Mouse (Mus musculus) limb, embryonic 11.5 days (tissue): Measurements from ENCODE around the gene Enox1. TPM values are rescaled to one million over a fixed set of nuclear protein-coding genes. Genes with fewer than 3 reads are reported as not detected.
A peak's percentile ranks its signal among the peaks of the same experiment; 100 is the strongest.

Experiments
- ATAC-seq: fragments of 200-750 bp; cut with Nextera tagmentation; 2 replicates; pipeline ENCODE4 v1.8.0; 2017; ENCODE audit warnings: low read depth; ENCODE audit not compliant: insufficient number of reproducible peaks, low FRiP score, low TSS enrichment
- DNase-seq: peaks from one replicate; pipeline ENCODE4 v3.0.0-alpha.2; 2015; ENCODE audit warnings: low spot score
- H3K27ac ChIP-seq: fragments of 300-500 bp; sonication (generic); replicated peaks from 2 replicates; pipeline ENCODE4 v1.5.1; 2014; ENCODE audit warnings: low read depth, mild to moderate bottlenecking, low read length
- H3K27me3 ChIP-seq: fragments of 300-500 bp; sonication (generic); 2 replicates; pipeline ENCODE4 v1.6.1; 2014; ENCODE audit warnings: mild to moderate bottlenecking, low read length, mixed read lengths; ENCODE audit not compliant: control insufficient read depth, insufficient read depth
- H3K36me3 ChIP-seq: fragments of 300-500 bp; sonication (generic); 2 replicates; pipeline ENCODE4 v1.6.1; 2014; ENCODE audit warnings: mild to moderate bottlenecking, low read length, moderate library complexity, mixed read lengths; ENCODE audit not compliant: control insufficient read depth, insufficient read depth
- H3K4me1 ChIP-seq: fragments of 300-500 bp; sonication (generic); 2 replicates; pipeline ENCODE4 v1.6.1; 2014; ENCODE audit warnings: low read length, mixed read lengths; ENCODE audit not compliant: control insufficient read depth, insufficient read depth
- H3K4me2 ChIP-seq: fragments of 300-500 bp; sonication (generic); 2 replicates; pipeline ENCODE4 v1.6.1; 2014; ENCODE audit warnings: low read depth, mild to moderate bottlenecking, moderate library complexity; ENCODE audit not compliant: severe bottlenecking
- H3K4me3 ChIP-seq: fragments of 300-500 bp; sonication (generic); 2 replicates; pipeline ENCODE4 v1.5.1; 2014; ENCODE audit warnings: low read depth, low read length
- H3K9ac ChIP-seq: fragments of 300-500 bp; sonication (generic); 2 replicates; pipeline ENCODE4 v1.6.1; 2014; ENCODE audit warnings: mild to moderate bottlenecking, low read length
- H3K9me3 ChIP-seq: fragments of 300-500 bp; sonication (generic); 2 replicates; pipeline ENCODE4 v1.6.1; 2016; ENCODE audit warnings: low read length; ENCODE audit not compliant: control insufficient read depth
- WGBS: fragments of 180-500 bp; shearing (Covaris S2); extraction: QIAGEN DNeasy Blood & Tissue Kit; methylation state at CpG from one replicate; pipeline ENCODE4 v1.1.7; 2014; 5-methylcytosine and 5-hydroxymethylcytosine counted together
- polyA plus RNA-seq: library from polyadenylated mRNA; unstranded; fragments of >200 nt; fragmentation: Nextera tagmentation; extraction: Ambion mirVana; gene quantifications from 2 replicates; pipeline ENCODE4 v1.2.1, GENCODE M21; 2014

Enox1 gene
- polyA plus RNA-seq, 1 experiment from 2014 or later: 5.6 TPM

DNA sequence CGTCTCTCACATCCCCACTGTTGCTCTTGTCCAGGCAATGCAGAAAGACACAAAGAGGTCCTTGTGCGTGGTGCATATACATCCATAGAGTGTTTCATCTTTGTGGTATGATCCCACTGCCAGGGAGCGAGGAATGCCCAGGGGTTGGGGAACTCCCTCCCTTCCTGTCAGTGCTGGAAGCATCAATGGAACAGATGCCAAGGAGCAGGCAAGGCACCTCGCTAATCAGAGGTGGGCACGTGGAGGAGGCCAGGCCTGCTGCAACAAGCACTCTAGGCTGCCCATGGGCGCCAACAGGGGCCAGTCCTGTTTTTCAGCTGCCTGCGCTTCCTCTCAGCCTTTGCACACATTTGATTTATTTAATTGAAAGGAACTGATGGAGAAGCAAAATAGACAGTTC is 56.6 kb downstream of the Enox1 start:
- H3K36me3 ChIP-seq: no peaks in the 10 kb centered on the region
- ATAC-seq: no peak

DNA sequence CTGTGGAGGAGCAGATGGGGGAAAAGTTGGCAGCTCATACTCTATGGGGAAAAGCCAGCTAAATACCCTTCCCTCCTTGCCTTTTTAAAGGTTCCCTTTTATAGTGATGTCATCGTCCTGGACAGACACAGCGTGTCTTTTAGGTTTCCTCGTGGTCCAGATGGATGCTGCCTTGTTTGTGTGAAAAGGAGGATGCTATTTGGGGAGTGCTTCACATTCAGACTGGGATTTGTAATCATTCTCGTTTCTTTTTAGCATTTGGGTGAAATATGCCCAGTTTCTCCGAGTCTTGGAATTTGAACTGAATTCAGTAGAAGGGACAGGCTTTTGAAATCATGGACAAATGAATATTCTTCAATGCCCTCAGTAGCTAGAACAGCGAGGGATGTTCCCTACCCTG is 58.3 kb downstream of the Enox1 start:
- DNase-seq (no peak), ATAC-seq (no peak)
- Histone ChIP-seq H3K4me1 (no peaks in the 10 kb centered on the region), H3K27me3 (no peaks in the 10 kb centered on the region), H3K36me3 (no peaks in the 10 kb centered on the region), H3K4me3 (no peak overlapping the region), H3K4me2 (no peak overlapping the region), H3K9me3 (no peaks in the 10 kb centered on the region), H3K9ac (no peak overlapping the region), H3K27ac (no peak overlapping the region)
- 89% methylated on average over 6 of the region's 6 CpGs for WGBS

More for the DNA sequence above, 56.6 kb downstream of the Enox1 start:
- H3K27ac ChIP-seq: no peak overlapping the region
- H3K9ac ChIP-seq: no peak overlapping the region
- no peak overlapping the region for H3K4me3 ChIP-seq
- H3K27me3 ChIP-seq: no peaks in the 10 kb centered on the region
- H3K4me2 ChIP-seq: no peak overlapping the region
- no peaks in the 10 kb centered on the region for H3K4me1 ChIP-seq
- no peaks in the 10 kb centered on the region for H3K9me3 ChIP-seq
- no peak for DNase-seq
- WGBS: 71% methylated on average over 7 of the region's 7 CpGs

DNA sequence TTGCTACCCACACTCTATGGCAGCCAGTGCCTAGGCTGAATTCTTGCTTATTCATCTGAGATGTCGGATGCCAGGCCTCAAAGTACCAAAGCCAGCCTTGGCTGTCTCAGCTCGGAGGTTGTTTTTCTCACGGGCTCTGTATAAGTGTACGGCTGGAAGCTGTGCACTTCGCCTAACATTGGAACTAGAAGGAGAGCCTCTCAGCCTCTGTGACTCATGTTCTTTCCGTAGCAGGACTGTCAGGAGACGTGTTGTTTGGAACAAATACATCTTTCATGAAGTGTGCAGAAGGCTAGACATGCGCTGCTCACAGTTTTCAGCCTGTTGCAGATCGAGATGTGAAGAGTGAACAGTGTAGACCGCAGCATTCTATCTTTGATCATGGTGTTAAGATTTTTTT is 68.8 kb downstream of the Enox1 start:
- Histone ChIP-seq H3K9ac (no peak overlapping the region), H3K36me3 (no peaks in the 10 kb centered on the region), H3K27ac (no peak overlapping the region), H3K4me1 (no peaks in the 10 kb centered on the region), H3K4me3 (no peak overlapping the region), H3K4me2 (no peak overlapping the region), H3K9me3 (no peaks in the 10 kb centered on the region), H3K27me3 (no peaks in the 10 kb centered on the region)
- DNase-seq (no peak), ATAC-seq (no peak)
- WGBS: 89% methylated on average over 10 of the region's 10 CpGs

DNA sequence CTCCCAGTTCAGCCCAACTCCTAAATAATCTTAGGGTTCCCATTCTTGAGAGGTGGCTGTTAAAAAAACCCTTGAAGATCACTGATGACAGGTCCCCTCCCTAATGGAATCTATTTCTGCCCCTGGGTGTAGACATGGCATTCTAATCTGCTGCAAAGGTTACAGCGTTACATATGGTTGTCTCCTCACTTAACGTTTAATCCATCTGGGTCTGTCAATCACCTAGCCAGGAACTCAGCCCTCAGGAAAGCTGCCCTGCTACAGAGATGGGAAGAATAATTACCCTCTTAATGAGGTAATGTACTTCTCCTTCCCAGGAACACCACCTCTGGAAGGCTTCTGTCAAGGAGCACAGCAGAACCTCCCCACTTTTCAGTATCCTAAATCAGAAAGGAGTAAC is 82.2 kb downstream of the Enox1 start:
- Histone ChIP-seq H3K9ac (no peak overlapping the region), H3K27ac (no peak overlapping the region), H3K36me3 (no peaks in the 10 kb centered on the region), H3K4me3 (no peak overlapping the region), H3K4me2 (no peak overlapping the region), H3K4me1 (no peaks in the 10 kb centered on the region), H3K27me3 (no peaks in the 10 kb centered on the region), H3K9me3 (no peaks in the 10 kb centered on the region)
- no peak for DNase-seq
- 64% methylated on average over 2 of the region's 2 CpGs for WGBS
- ATAC-seq: no peak

DNA sequence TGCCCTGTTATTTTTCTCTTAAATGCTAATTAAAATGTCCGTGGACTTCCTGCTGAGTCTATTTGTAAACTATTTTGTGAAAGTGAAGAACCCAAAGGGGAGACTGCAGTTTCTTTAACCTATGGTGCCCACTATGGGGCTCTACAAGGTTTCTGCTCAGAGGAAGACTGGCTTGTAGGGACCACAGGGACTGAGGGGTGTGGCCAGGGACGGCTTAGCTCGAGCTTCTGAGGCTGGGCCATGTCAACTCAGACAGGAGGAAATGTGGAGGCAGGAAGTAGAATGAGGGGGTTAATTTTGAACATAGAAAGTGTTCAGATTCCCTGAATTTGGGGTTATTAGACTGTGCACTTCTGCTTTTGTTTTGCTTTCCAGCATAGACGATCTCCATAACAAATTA is 82.8 kb downstream of the Enox1 start:
- Histone ChIP-seq H3K27me3 (no peaks in the 10 kb centered on the region), H3K9ac (no peak overlapping the region), H3K4me1 (no peaks in the 10 kb centered on the region), H3K4me3 (no peak overlapping the region), H3K36me3 (no peaks in the 10 kb centered on the region), H3K4me2 (no peak overlapping the region), H3K27ac (no peak overlapping the region), H3K9me3 (no peaks in the 10 kb centered on the region)
- WGBS: 41% methylated on average over 4 of the region's 4 CpGs
- DNase-seq: no peak
- ATAC-seq: no peak

DNA sequence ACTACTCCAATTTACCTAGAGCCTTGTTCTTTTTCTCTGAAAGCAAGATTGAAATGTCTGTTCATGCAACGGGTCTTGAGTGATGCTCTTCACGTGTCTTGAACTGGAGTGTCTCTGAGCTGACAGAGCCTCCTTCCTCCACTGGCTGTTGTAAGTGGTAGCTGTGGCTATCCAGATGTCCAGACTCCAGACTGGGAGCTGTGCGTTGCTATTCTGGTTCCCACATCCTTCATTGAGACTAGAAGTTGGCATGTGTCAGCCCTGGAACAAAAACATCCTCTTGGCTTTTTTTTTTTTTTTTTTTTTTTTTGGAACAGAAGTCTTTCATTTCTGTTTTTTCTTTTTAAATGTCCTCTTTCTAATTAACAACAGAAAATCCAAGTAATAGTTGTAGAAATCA is 90.4 kb downstream of the Enox1 start:
- 90% methylated on average over 3 of the region's 3 CpGs for WGBS
- no peaks in the 10 kb centered on the region for H3K36me3 ChIP-seq
- no peak for DNase-seq
- peaks cover 3% of the 10 kb centered on the region; the same call in 1 of the 2 replicates for H3K9me3 ChIP-seq
- H3K4me2 ChIP-seq: no peak overlapping the region
- no peaks in the 10 kb centered on the region for H3K27me3 ChIP-seq
- H3K4me1 ChIP-seq: no peaks in the 10 kb centered on the region; the same call in 1 of the 2 replicates
- H3K9ac ChIP-seq: no peak overlapping the region
- no peak overlapping the region for H3K27ac ChIP-seq
- ATAC-seq: no peak
- no peak overlapping the region for H3K4me3 ChIP-seq

DNA sequence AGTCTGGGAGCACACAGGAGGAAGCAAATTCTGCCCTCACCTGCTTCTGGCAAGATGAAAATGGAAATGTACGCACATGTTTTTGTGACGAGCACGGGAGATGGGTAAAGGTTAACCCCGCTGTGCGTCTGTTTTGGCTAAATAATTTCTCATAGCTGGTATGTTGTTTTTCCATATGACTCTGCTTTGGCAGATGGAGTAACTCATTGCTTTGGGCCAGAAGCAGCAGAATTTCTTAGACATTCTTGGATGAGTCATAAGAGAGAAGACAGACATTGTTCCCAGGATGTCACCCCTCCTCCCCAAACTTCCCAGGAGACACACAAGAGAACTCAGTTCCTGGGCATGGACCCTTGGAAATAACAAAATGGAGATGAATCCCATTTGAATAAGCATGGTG is 91.9 kb downstream of the Enox1 start:
- Histone ChIP-seq H3K9ac (no peak overlapping the region), H3K9me3 (peaks cover 3% of the 10 kb centered on the region; the same call in 1 of the 2 replicates), H3K4me1 (no peaks in the 10 kb centered on the region; the same call in 1 of the 2 replicates), H3K4me2 (no peak overlapping the region), H3K27me3 (no peaks in the 10 kb centered on the region), H3K4me3 (no peak overlapping the region), H3K27ac (no peak overlapping the region), H3K36me3 (no peaks in the 10 kb centered on the region)
- WGBS: 87% methylated on average over 5 of the region's 5 CpGs
- DNase-seq: no peak
- ATAC-seq: no peak

DNA sequence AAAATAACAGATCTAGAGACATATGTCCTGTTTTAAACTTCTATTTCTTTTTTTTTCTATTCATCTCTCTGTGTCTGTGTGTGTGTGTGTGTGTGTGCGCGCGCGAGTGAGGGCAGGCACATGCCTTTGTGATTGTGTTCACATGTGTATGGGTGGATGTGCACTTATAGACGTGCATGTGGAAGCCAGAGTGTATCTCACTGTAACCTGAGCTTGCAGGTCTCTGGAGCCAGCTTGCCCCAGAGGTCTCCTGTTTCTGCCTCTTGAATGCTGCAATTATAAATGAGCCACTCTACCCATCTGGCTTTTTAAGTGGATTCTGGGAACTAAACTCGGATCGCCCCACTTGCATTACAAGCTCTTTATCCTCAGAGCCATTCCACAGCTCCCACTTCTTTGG is 92.4 kb downstream of the Enox1 start:
- no peaks in the 10 kb centered on the region; the same call in 1 of the 2 replicates for H3K4me1 ChIP-seq
- 62% methylated on average over 7 of the region's 7 CpGs for WGBS
- 0 out of 2 replicates have a peak, but pooled peaks have one; percentile 17 for ATAC-seq
- peaks cover 3% of the 10 kb centered on the region; the same call in 1 of the 2 replicates for H3K9me3 ChIP-seq
- H3K9ac ChIP-seq: no peak overlapping the region
- H3K36me3 ChIP-seq: no peaks in the 10 kb centered on the region
- DNase-seq: peak; percentile 40
- no peak overlapping the region for H3K4me2 ChIP-seq
- H3K27ac ChIP-seq: peak overlapping the region; percentile 47; the same call in 1 of the 2 replicates
- H3K4me3 ChIP-seq: no peak overlapping the region
- H3K27me3 ChIP-seq: no peaks in the 10 kb centered on the region

DNA sequence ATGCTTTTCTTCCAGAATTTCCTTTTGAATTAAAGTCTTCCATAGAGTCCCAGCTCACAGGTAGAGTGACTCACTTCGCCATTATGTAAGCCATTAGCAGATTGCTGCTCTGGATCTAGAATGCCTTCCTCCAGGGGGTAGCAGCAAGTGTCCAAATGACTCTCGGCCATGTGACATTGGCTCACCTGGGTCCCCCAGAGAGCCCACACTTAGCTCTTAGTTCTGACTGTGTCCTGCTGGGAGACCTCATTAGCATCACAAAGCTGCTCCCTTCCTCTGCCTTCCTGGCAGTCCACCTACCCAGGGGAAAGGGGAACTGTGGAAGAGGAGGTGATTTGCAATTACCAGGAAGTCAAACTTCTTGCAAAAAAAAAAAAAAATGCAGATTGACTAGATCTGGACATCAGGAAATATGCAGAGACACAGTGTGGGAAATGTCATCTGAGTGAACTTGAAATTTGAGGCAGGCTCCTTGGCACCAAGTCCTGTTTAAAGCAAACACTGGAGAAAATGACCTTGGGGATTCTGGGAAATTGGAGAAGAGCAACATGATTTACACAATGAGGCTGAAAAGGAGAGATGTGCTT is 94.2 kb downstream of the Enox1 start:
- H3K27me3 ChIP-seq: no peaks in the 10 kb centered on the region
- H3K4me2 ChIP-seq: no peak overlapping the region
- DNase-seq: no peak
- ATAC-seq: no peak
- H3K4me1 ChIP-seq: no peaks in the 10 kb centered on the region; the same call in 1 of the 2 replicates
- no peak overlapping the region for H3K27ac ChIP-seq
- H3K36me3 ChIP-seq: no peaks in the 10 kb centered on the region
- peaks cover 3% of the 10 kb centered on the region; the same call in 1 of the 2 replicates for H3K9me3 ChIP-seq
- H3K4me3 ChIP-seq: no peak overlapping the region
- no peak overlapping the region for H3K9ac ChIP-seq
- WGBS: 40% methylated on average over 2 of the region's 2 CpGs
